Mouse (Mus musculus) embryo, embryonic 9.5 days (tissue): Measurements from ENCODE around the gene Mrpl34.

ENCODE experiments used
- DNase-seq: peaks from one replicate; pipeline ENCODE4 v3.0.0-alpha.2; 2017; ENCODE audit errors: extremely low spot score

Mrpl34 gene

GRCm38 (mm10) chr8:71496481-71496880, 31.7 kb downstream of the Mrpl34 start:
- DNase-seq, result peak; percentile 42

GRCm38 (mm10) chr8:71497077-71497645, 32.4 kb downstream of the Mrpl34 start:
- no peak for DNase-seq

- DNase-seq, result peak; percentile 40
Measured at GRCm38 (mm10) chr8:71497881-71498501, 33.2 kb downstream of the Mrpl34 start.

- DNase-seq, result peak; percentile 68
Measured at GRCm38 (mm10) chr8:71498816-71499690, 34.3 kb downstream of the Mrpl34 start.

GRCm38 (mm10) chr8:71504349-71504748, 39.6 kb downstream of the Mrpl34 start:
- DNase-seq, result no peak

- DNase-seq, result no peak
Measured at GRCm38 (mm10) chr8:71505326-71505725, 40.6 kb downstream of the Mrpl34 start.

- DNase-seq, result no peak
Measured at GRCm38 (mm10) chr8:71505979-71506378, 41.2 kb downstream of the Mrpl34 start.

- peak; percentile 81 for DNase-seq
Measured at GRCm38 (mm10) chr8:71507589-71508104, 42.9 kb downstream of the Mrpl34 start.

- DNase-seq, result no peak
Measured at GRCm38 (mm10) chr8:71509316-71509715, 44.6 kb downstream of the Mrpl34 start.

- DNase-seq, result no peak
Measured at GRCm38 (mm10) chr8:71511644-71512043, 46.9 kb downstream of the Mrpl34 start, which contains the start of gene Plvap. Gene Plvap, minus strand, starts transcription at chr8:71511752.

GRCm38 (mm10) chr8:71513018-71513754, 48.4 kb downstream of the Mrpl34 start:
- no peak for DNase-seq

GRCm38 (mm10) chr8:71515043-71515442, 50.3 kb downstream of the Mrpl34 start:
- no peak for DNase-seq
